Comparison of ENCODE assay signal across 8 mouse cellular contexts in genomic region chr5:142962444-142962961, GRCm38 (mm10). TPM values are rescaled to one million over a fixed set of nuclear protein-coding genes. Genes with fewer than 3 reads are reported as not detected.
DNase-seq lines count a peak whose midpoint lies in the region; ATAC-seq and TF ChIP-seq lines count a peak whose summit lies in the region.

No protein-coding gene starts in this region.

- WGBS in forebrain, postnatal 0 days: 2% methylated on average over 11 of the region's 11 CpGs
- 2% methylated on average over 11 of the region's 11 CpGs for WGBS in limb, embryonic 14.5 days
- WGBS in olfactory bulb, adult 2 months: 5% methylated on average over 11 of the region's 11 CpGs

- H3K27me3 ChIP-seq in CH12.LX (replicated peaks): peaks cover 12% of the 10 kb centered on the region
- no peaks in the 10 kb centered on the region for H3K27me3 ChIP-seq in forebrain, postnatal 0 days (ENCODE audit: insufficient read depth, low read length)
- no peaks in the 10 kb centered on the region for H3K27me3 ChIP-seq in limb, embryonic 14.5 days (ENCODE audit: control insufficient read depth, insufficient read depth, low read length)

- no peak for TF ChIP-seq EP300 in CH12.LX (IDR thresholded peaks at IDR 0.05; ENCODE audit: low read length)

- H3K36me3 ChIP-seq in CH12.LX (replicated peaks in 1 of 2; ENCODE audit: control insufficient read depth in 1 of 2, insufficient read depth in 1 of 2, low read length in 1 of 2): peaks cover 3 to 23% of the 10 kb centered on the region in 2 experiments
- H3K36me3 ChIP-seq in forebrain, postnatal 0 days (ENCODE audit: insufficient read depth): peaks cover 6% of the 10 kb centered on the region; the same call in 1 of the 2 replicates
- peaks cover 22% of the 10 kb centered on the region for H3K36me3 ChIP-seq in limb, embryonic 14.5 days (ENCODE audit: control insufficient read depth, insufficient read depth, low read length)

- H3K27ac ChIP-seq in CH12.LX (ENCODE audit: insufficient read depth, low read depth): no peak overlapping the region; the same call in 1 of the 2 replicates
- H3K27ac ChIP-seq in forebrain, postnatal 0 days (ENCODE audit: low read depth, low read length): peak overlapping the region; percentile 94
- peak overlapping the region; percentile 98 for H3K27ac ChIP-seq in limb, embryonic 14.5 days (replicated peaks; ENCODE audit: low read depth, low read length)
- peak overlapping the region; percentile 92 for H3K27ac ChIP-seq in olfactory bulb, adult 2 months (ENCODE audit: insufficient read depth, low read depth, low read length)

- no peak for TF ChIP-seq POLR2A in CH12.LX (IDR thresholded peaks at IDR 0.05; ENCODE audit: low read depth, low read length)
- no peak for TF ChIP-seq POLR2A in limb, embryonic 14.5 days (IDR thresholded peaks at IDR 0.05; ENCODE audit: borderline replicate concordance, extremely low read depth, insufficient read depth, insufficient read length)
- TF ChIP-seq POLR2A in olfactory bulb, adult 2 months (IDR thresholded peaks at IDR 0.05; ENCODE audit: insufficient read depth, low read depth, low read length): no peak

- peaks cover 22% of the 10 kb centered on the region for H3K79me2 ChIP-seq in CH12.LX (replicated peaks; ENCODE audit: control insufficient read depth, extremely low read depth, insufficient read depth, poor library complexity, severe bottlenecking)

- peak overlapping the region; percentile 47 for H3K4me2 ChIP-seq in CH12.LX (ENCODE audit: insufficient read depth, low read depth, poor library complexity, severe bottlenecking)
- H3K4me2 ChIP-seq in forebrain, postnatal 0 days (ENCODE audit: low read depth): peak overlapping the region; percentile 89
- peak overlapping the region; percentile 96 for H3K4me2 ChIP-seq in limb, embryonic 14.5 days (replicated peaks; ENCODE audit: low read depth, low read length, severe bottlenecking)

- no peak for TF ChIP-seq CTCF in CH12.LX (conservative IDR thresholded peaks at IDR 0.05 in 1 of 2, IDR thresholded peaks at IDR 0.05 in 1 of 2; ENCODE audit: low read depth in 2 of 2, low read length in 2 of 2)
- no peak for TF ChIP-seq CTCF in forebrain, postnatal 0 days (IDR thresholded peaks at IDR 0.05; ENCODE audit: low read depth)
- TF ChIP-seq CTCF in olfactory bulb, adult 2 months (IDR thresholded peaks at IDR 0.05; ENCODE audit: insufficient read depth, low read depth, low read length): no peak

- DNase-seq in 3T3-L1 (ENCODE audit: low read depth, low spot score): peak; percentile 71
- DNase-seq in CH12.LX (ENCODE audit: extremely low read depth): no peak
- DNase-seq in forebrain, postnatal 0 days: peak; percentile 71
- peak; percentile 50 for DNase-seq in limb, embryonic 14.5 days (ENCODE audit: low spot score)
- DNase-seq in adrenal gland, adult 8-10 months: no peak
- DNase-seq in right cerebral cortex, postnatal 36 days (ENCODE audit: low spot score in 2 of 2): no peak

- peak overlapping the region; percentile 58 to 77 (median 62) for H3K4me3 ChIP-seq in CH12.LX (replicated peaks in 1 of 3; ENCODE audit: low read depth in 2 of 3, low read length in 2 of 3, poor library complexity in 1 of 3)
- peak overlapping the region; percentile 92 for H3K4me3 ChIP-seq in forebrain, postnatal 0 days (ENCODE audit: low read depth, low read length)
- H3K4me3 ChIP-seq in limb, embryonic 14.5 days (replicated peaks; ENCODE audit: low read length): peak overlapping the region; percentile 79
- peak overlapping the region; percentile 72 for H3K4me3 ChIP-seq in olfactory bulb, adult 2 months (ENCODE audit: insufficient read depth, low read depth, low read length)

- H3K4me1 ChIP-seq in CH12.LX (ENCODE audit: control insufficient read depth in 1 of 2, insufficient read depth in 2 of 2): peaks cover 25 to 76% of the 10 kb centered on the region in 2 experiments
- peaks cover 21% of the 10 kb centered on the region for H3K4me1 ChIP-seq in forebrain, postnatal 0 days (ENCODE audit: insufficient read depth)
- peaks cover 16% of the 10 kb centered on the region for H3K4me1 ChIP-seq in limb, embryonic 14.5 days (ENCODE audit: control insufficient read depth, insufficient read depth, low read length)
- H3K4me1 ChIP-seq in olfactory bulb, adult 2 months (ENCODE audit: control insufficient read depth, insufficient read depth, low read length): peaks cover 30% of the 10 kb centered on the region

- dilution Hi-C loops in CH12.LX (cut with MboI; ENCODE audit: extremely low pct_ligation_motif_present, extremely low pct_unique_long_range_greater_than_20kb, low sequenced_read_pairs): no loop called here

- H3K9ac ChIP-seq in CH12.LX (ENCODE audit: insufficient read depth, low read depth): no peak overlapping the region
- peak overlapping the region; percentile 98 for H3K9ac ChIP-seq in forebrain, postnatal 0 days
- H3K9ac ChIP-seq in limb, embryonic 14.5 days (ENCODE audit: low read depth, low read length, severe bottlenecking): peak overlapping the region; percentile 98

- TF ChIP-seq RAD21 in CH12.LX (IDR thresholded peaks at IDR 0.05; ENCODE audit: low read depth, low read length): no peak

- in situ Hi-C loops in CH12.LX (cut with MboI; ENCODE audit: low pct_ligation_motif_present, low pct_unique_long_range_greater_than_20kb, low sequenced_read_pairs): no loop called here

- H3K9me3 ChIP-seq in CH12.LX (replicated peaks; ENCODE audit: low read length): peaks cover 11% of the 10 kb centered on the region
- no peaks in the 10 kb centered on the region for H3K9me3 ChIP-seq in forebrain, postnatal 0 days (ENCODE audit: low read length)
- H3K9me3 ChIP-seq in limb, embryonic 14.5 days (ENCODE audit: control insufficient read depth, low read length): no peaks in the 10 kb centered on the region

- no peak; the same call in 1 of the 2 replicates for ATAC-seq in forebrain, postnatal 0 days
- ATAC-seq in limb, embryonic 14.5 days (ENCODE audit: low FRiP score, low read depth): no peak
- ATAC-seq in megakaryocyte, adult 5-6 weeks (ENCODE audit: poor library complexity, severe bottlenecking): no peak

TF ChIP-seq in CH12.LX, 34 proteins besides CTCF, POLR2A, EP300 and RAD21:
- no peak for TF ChIP-seq UBTF (IDR thresholded peaks at IDR 0.05; ENCODE audit: low read depth, low read length)
- no peak for TF ChIP-seq ZKSCAN1 (IDR thresholded peaks at IDR 0.05; ENCODE audit: borderline replicate concordance, low read depth, low read length)
- TF ChIP-seq SIN3A (IDR thresholded peaks at IDR 0.05; ENCODE audit: low read length): peak; percentile 50; the same call in 1 of the 2 replicates
- TF ChIP-seq NELFE (IDR thresholded peaks at IDR 0.05; ENCODE audit: low read depth, low read length): no peak

RNA-seq across cellular contexts. Expression of gene Fscn1, which starts 2.4 kb away (rescaled TPM):
- 51.7 and 65.3 TPM in 2 replicates for total RNA-seq in CH12.LX (2012; rRNA removed)
- 18.2 and 19.7 TPM in 2 replicates for total RNA-seq in CH12.LX (2014; rRNA removed)
- 70.4 and 75.7 TPM in 2 replicates for polyA plus RNA-seq in CH12.LX (2012; ENCODE audit: insufficient read length, low read depth)
- total RNA-seq in forebrain, postnatal 0 days (2014; rRNA removed): 394 and 457 TPM in 2 replicates
- polyA plus RNA-seq in forebrain, postnatal 0 days (2015; fragmentation: Nextera tagmentation; extraction: Ambion mirVana): 522 and 558 TPM in 2 replicates
- polyA plus RNA-seq in limb, embryonic 14.5 days (2012; rRNA removed): 395 and 512 TPM in 2 replicates
- 356 and 368 TPM in 2 replicates for polyA plus RNA-seq in limb, embryonic 14.5 days (2014; fragmentation: Nextera tagmentation; extraction: Ambion mirVana)
- polyA plus RNA-seq in olfactory bulb, adult 2 months (2012; ENCODE audit: insufficient read depth, insufficient read length, low replicate concordance, missing spikeins): not detected in 2 replicates
- not detected in 2 replicates for total RNA-seq in megakaryocyte, adult 5-6 weeks (2015)
- total RNA-seq in megakaryocyte, adult 5-6 weeks (2017): 0.08 and 0.11 TPM in 2 replicates
- total RNA-seq in adrenal gland, adult 8-10 months (2022): 10 to 100 TPM; 22.0 to 33.6 (median 31.7) TPM

RNA-seq across cellular contexts. Expression of gene Actb, which starts 55.9 kb away (rescaled TPM):
- total RNA-seq in CH12.LX (2012; rRNA removed) (4,756 and 5,246 TPM in 2 replicates), CH12.LX (2014; rRNA removed) (3,882 and 4,152 TPM in 2 replicates)
- 3,023 and 5,048 TPM in 2 replicates for polyA plus RNA-seq in CH12.LX (2012; ENCODE audit: insufficient read length, low read depth)
- 5,288 and 5,744 TPM in 2 replicates for total RNA-seq in forebrain, postnatal 0 days (2014; rRNA removed)
- polyA plus RNA-seq in forebrain, postnatal 0 days (2015; fragmentation: Nextera tagmentation; extraction: Ambion mirVana): 19,349 and 21,354 TPM in 2 replicates
- 2,733 and 3,354 TPM in 2 replicates for polyA plus RNA-seq in limb, embryonic 14.5 days (2012; rRNA removed)
- 14,101 and 14,367 TPM in 2 replicates for polyA plus RNA-seq in limb, embryonic 14.5 days (2014; fragmentation: Nextera tagmentation; extraction: Ambion mirVana)
- 1,129 and 2,319 TPM in 2 replicates for polyA plus RNA-seq in olfactory bulb, adult 2 months (2012; ENCODE audit: insufficient read depth, insufficient read length, low replicate concordance, missing spikeins)
- total RNA-seq in megakaryocyte, adult 5-6 weeks (2015): 15,428 and 15,938 TPM in 2 replicates
- total RNA-seq in megakaryocyte, adult 5-6 weeks (2017): 7,091 and 10,908 TPM in 2 replicates
- 1,000 to 10,000 TPM; 3,015 to 3,481 (median 3,228) TPM for total RNA-seq in adrenal gland, adult 8-10 months (2022)

Comparison
In these comparisons a context has a peak if more than half of its experiments do, and no peak if none do; other contexts are left out.
1. DNase-seq: peak in 3T3-L1 (single experiment), forebrain, postnatal 0 days (single experiment) and limb, embryonic 14.5 days (single experiment); none in CH12.LX (single experiment), adrenal gland, adult 8-10 months (single experiment) and right cerebral cortex, postnatal 36 days (0 of 2).
2. RNA of gene Fscn1, which starts 2.4 kb away (total RNA-seq): 394 to 457 TPM in forebrain, postnatal 0 days, 18.2 to 65.3 TPM in CH12.LX and 22.0 to 33.6 TPM in adrenal gland, adult 8-10 months; 0.08 to 0.11 TPM in megakaryocyte, adult 5-6 weeks; every median in the first group is over 10 times any median in the second.
3. Peak in every context shown above with its lines, with median percentiles within 50 percentile points of each other: H3K4me2 ChIP-seq and H3K4me3 ChIP-seq.